Mouse (Mus musculus): ENCODE results near the gene Dleu7.

GRCm38 (mm10) chr14:62258125-62258524, 34.7 kb downstream of the Dleu7 start:
- TF ChIP-seq CTCF (IDR thresholded peaks at IDR 0.05; ENCODE audit: low read depth), result no peak
- no peak for TF ChIP-seq EP300 (optimal IDR thresholded peaks at IDR 0.05)

Data from stomach, postnatal 0 days (tissue).